Mouse (Mus musculus) embryonic facial prominence, embryonic 11.5 days (tissue): Measurements from ENCODE around the gene Rap1gds1. TPM values are rescaled to one million over a fixed set of nuclear protein-coding genes. Genes with fewer than 3 reads are reported as not detected.

ENCODE experiments used
- ATAC-seq: fragments of 200-750 bp; cut with Nextera tagmentation; replicated peaks from 2 replicates; pipeline ENCODE4 v1.8.0; 2017; ENCODE audit warnings: low read depth; ENCODE audit not compliant: insufficient number of reproducible peaks, low FRiP score, low TSS enrichment
- DNase-seq: peaks from one replicate; pipeline ENCODE4 v3.0.0-alpha.2; 2015; ENCODE audit warnings: low spot score
- H3K27ac ChIP-seq: fragments of 300-500 bp; sonication (generic); replicated peaks from 2 replicates; pipeline ENCODE4 v1.5.1; 2014; ENCODE audit warnings: mild to moderate bottlenecking, low read depth, low read length, control low read depth
- H3K27me3 ChIP-seq: fragments of 300-500 bp; sonication (generic); 2 replicates; pipeline ENCODE4 v1.6.1; 2014; ENCODE audit warnings: mild to moderate bottlenecking, low read length, moderate library complexity, mixed read lengths; ENCODE audit not compliant: control insufficient read depth, insufficient read depth
- H3K36me3 ChIP-seq: fragments of 300-500 bp; sonication (generic); replicated peaks from 2 replicates; pipeline ENCODE4 v1.6.1; 2014; ENCODE audit warnings: low read depth, mild to moderate bottlenecking, low read length, moderate library complexity, mixed read lengths; ENCODE audit not compliant: control insufficient read depth, insufficient read depth
- H3K4me1 ChIP-seq: fragments of 300-500 bp; sonication (generic); 2 replicates; pipeline ENCODE4 v1.6.1; 2014; ENCODE audit warnings: low read length, mixed read lengths; ENCODE audit not compliant: control insufficient read depth, insufficient read depth
- H3K4me2 ChIP-seq: fragments of 300-500 bp; sonication (generic); 2 replicates; pipeline ENCODE4 v1.6.1; 2014; ENCODE audit warnings: low read depth, mild to moderate bottlenecking, control low read depth, low read length, moderate library complexity
- H3K4me3 ChIP-seq: fragments of 300-500 bp; sonication (generic); 2 replicates; pipeline ENCODE4 v1.5.1; 2014; ENCODE audit warnings: low read depth, low read length, control low read depth
- H3K9ac ChIP-seq: fragments of 300-500 bp; sonication (generic); replicated peaks from 2 replicates; pipeline ENCODE4 v1.6.1; 2014; ENCODE audit warnings: mild to moderate bottlenecking, control low read depth, low read length
- H3K9me3 ChIP-seq: fragments of 300-500 bp; sonication (generic); replicated peaks from 2 replicates; pipeline ENCODE4 v1.6.1; 2016; ENCODE audit warnings: mild to moderate bottlenecking, low read length, inconsistent platforms, mixed read lengths; ENCODE audit not compliant: control insufficient read depth
- WGBS: fragments of 180-500 bp; shearing (Covaris S2); extraction: QIAGEN DNeasy Blood & Tissue Kit; methylation state at CpG from one replicate; pipeline ENCODE4 v1.1.7; 2014; 5-methylcytosine and 5-hydroxymethylcytosine counted together
- polyA plus RNA-seq: library from polyadenylated mRNA; unstranded; fragments of >200 nt; fragmentation: Nextera tagmentation; extraction: Ambion mirVana; gene quantifications from 2 replicates; pipeline ENCODE4 v1.2.1, GENCODE M21; 2014

Gene Rap1gds1
- polyA plus RNA-seq, 1 experiment from 2014 or later = 58.2 TPM

DNA sequence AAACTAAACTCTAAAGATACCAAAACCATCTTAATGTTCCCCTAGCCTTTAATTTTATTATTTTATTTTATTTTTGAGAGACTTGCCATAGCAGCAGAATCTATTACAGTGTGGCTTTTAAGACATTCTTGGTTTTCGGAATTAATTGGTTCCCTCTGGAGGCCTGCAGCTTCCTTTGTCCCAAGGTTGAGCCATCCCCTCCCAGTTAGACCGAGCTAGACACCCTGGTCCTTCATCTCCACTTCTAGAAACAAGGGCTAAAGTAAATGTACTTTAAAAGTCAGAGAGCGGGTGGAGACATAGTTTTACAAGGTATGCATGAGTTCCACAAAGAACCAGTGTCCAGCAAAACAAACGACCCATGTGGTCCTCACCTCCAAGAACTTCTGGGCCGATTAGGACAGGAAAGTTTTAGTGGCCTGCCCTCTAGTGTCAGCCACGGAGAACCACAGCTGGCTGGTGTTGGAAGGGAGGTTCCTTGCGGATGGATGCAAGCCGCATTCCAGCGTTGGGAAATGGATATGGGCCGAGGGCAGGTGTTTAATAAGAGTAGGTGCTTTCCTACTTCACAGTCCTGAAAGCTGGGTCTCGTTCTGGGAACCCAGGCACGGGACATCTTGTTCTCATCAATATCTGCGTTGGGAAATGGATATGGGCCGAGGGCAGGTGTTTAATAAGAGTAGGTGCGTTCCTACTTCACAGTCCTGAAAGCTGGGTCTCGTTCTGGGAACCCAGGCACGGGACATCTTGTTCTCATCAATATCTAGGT is 168.7 kb downstream of the Rap1gds1 start:
- 30% methylated on average over 17 of the region's 17 CpGs for WGBS
- no peak overlapping the region for H3K4me3 ChIP-seq

DNA sequence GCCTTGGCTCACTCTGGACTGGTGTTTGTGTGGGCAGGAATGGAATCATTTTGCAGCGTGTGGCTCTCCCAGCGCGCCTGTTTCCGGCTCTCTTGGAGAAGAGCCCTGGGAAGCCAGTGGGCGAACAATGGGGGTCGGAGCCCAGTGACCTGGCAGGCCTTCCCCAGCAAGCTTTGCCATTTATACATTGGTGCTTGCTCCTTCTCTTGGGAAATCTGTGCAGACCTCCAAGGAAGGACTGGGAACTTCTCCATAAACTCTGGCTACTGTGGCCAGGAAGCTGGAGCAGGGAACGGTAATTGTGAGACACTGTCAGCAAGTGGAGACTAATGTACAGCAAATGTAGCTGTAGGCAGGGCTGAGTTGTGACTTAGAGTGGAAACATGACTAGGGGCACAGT is 169.3 kb downstream of the Rap1gds1 start:
- WGBS = 24% methylated on average over 7 of the region's 7 CpGs
- H3K9me3 ChIP-seq = no peaks in the 10 kb centered on the region
- no peak overlapping the region for H3K27ac ChIP-seq
- no peak overlapping the region for H3K4me2 ChIP-seq
- no peak overlapping the region for H3K4me3 ChIP-seq
- DNase-seq (peak; percentile 45), ATAC-seq (no peak)
- no peak overlapping the region for H3K9ac ChIP-seq
- H3K36me3 ChIP-seq = no peaks in the 10 kb centered on the region
- H3K27me3 ChIP-seq = no peaks in the 10 kb centered on the region
- H3K4me1 ChIP-seq = no peaks in the 10 kb centered on the region; the same call in 1 of the 2 replicates

More for the DNA sequence above, 168.7 kb downstream of the Rap1gds1 start:
- Histone ChIP-seq H3K27ac (no peak overlapping the region), H3K36me3 (no peaks in the 10 kb centered on the region), H3K4me2 (no peak overlapping the region), H3K9me3 (no peaks in the 10 kb centered on the region), H3K9ac (no peak overlapping the region), H3K27me3 (no peaks in the 10 kb centered on the region), H3K4me1 (no peaks in the 10 kb centered on the region; the same call in 1 of the 2 replicates)
- DNase-seq (peak; percentile 88), ATAC-seq (peak; percentile 46)

DNA sequence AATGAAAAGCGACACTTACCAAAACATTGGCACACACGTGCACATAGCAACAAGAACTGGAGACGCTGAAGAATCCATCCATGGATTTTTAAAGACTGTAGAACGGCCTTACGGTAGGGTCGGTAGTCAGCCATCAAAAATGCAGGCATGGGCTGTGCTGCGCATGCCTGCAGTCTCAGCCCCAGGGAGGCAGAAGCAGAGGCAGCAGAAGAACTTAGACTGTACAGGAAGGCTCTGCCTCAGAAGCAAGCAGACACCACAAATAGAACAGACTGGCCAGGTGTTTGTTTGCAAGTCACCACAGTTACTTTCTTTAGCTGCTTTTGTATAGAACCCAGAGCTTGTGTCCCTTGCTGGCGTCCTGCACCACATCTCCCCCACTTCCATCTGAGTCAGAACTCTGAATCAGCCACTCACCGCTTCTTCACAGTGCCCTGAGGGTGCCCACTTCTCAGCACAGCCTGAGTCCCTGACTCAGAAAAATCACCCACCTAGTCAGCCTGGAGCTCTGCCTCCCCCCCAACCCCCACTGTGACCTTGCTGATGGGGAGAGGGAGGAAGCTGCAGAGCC is 174.3 kb downstream of the Rap1gds1 start:
- WGBS = 86% methylated on average over 9 of the region's 9 CpGs
- Histone ChIP-seq H3K4me2 (no peak overlapping the region), H3K4me1 (no peaks in the 10 kb centered on the region; the same call in 1 of the 2 replicates), H3K4me3 (no peak overlapping the region), H3K9ac (no peak overlapping the region), H3K36me3 (no peaks in the 10 kb centered on the region), H3K9me3 (no peaks in the 10 kb centered on the region), H3K27ac (no peak overlapping the region), H3K27me3 (no peaks in the 10 kb centered on the region)
- DNase-seq (no peak), ATAC-seq (no peak; the same call in 1 of the 2 replicates)

DNA sequence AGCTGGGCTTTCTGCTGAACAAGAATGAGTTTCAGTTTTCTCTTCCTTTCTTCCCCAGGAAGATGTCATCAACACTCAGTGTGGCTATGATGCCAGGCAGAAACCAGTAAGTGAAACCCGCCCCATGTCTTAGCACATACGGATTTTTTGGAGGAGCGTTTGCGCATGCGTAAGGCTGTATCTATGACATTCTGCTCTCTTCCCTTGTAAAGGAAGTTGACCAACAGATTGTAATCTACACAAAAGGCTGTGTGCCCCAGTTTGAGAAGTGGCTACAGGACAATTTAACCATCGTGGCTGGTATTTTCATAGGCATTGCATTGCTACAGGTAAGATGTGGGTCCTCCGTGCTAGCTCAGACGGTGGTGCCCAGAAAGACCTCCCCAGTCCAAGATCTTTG is 176.9 kb downstream of the Rap1gds1 start:
- Histone ChIP-seq H3K9ac (no peak overlapping the region), H3K4me3 (no peak overlapping the region), H3K27me3 (no peaks in the 10 kb centered on the region), H3K9me3 (no peaks in the 10 kb centered on the region), H3K27ac (no peak overlapping the region), H3K4me2 (no peak overlapping the region), H3K36me3 (no peaks in the 10 kb centered on the region), H3K4me1 (no peaks in the 10 kb centered on the region)
- 93% methylated on average over 8 of the region's 8 CpGs for WGBS
- ATAC-seq (no peak), DNase-seq (no peak)

DNA sequence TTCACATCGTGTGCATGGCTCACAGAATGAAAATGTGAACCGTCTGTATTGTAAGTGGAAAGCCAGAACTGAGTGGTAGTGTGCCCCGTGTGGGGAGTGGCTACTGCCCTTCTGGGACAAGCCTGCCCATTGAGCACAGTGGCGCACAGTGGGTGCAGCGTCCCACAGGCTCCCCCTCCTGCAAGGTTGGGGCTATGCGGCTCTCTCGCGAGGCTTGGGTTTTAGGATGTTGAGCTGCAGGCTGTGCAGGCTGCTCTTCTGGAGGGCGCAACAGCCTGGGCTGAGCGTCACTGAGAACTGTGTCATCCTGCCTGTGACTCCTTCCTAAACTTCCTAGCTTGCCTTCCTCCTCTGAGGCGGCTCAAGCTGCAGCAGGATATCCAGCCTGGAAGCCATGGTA is 177.5 kb downstream of the Rap1gds1 start:
- DNase-seq (no peak), ATAC-seq (no peak)
- no peak overlapping the region for H3K4me2 ChIP-seq
- 90% methylated on average over 11 of the region's 11 CpGs for WGBS
- no peak overlapping the region for H3K27ac ChIP-seq
- no peaks in the 10 kb centered on the region for H3K36me3 ChIP-seq
- no peaks in the 10 kb centered on the region for H3K27me3 ChIP-seq
- H3K9me3 ChIP-seq = no peaks in the 10 kb centered on the region
- no peaks in the 10 kb centered on the region for H3K4me1 ChIP-seq
- no peak overlapping the region for H3K9ac ChIP-seq
- H3K4me3 ChIP-seq = no peak overlapping the region

DNA sequence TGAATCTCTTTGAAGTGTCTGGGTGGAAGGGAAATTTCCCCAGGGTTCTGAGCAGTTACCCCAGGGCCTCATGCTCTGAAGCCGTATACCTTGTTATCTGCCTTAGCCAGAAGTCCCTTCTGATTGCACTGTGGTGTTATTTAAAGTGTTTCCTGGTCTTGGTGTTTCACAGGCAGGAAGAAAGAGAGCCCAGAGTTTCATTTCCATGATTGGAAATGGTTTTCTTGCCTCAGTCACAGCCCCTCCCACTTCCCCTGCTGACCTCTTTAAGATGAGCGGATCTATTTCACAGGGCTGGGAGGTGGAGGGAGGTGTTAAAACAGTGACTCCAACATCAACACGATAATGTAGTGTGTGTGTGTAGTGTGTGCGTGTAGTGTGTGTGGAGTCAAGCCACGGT is 181.5 kb downstream of the Rap1gds1 start:
- Histone ChIP-seq H3K27me3 (no peaks in the 10 kb centered on the region), H3K27ac (no peak overlapping the region), H3K9me3 (no peaks in the 10 kb centered on the region), H3K36me3 (no peaks in the 10 kb centered on the region), H3K4me3 (no peak overlapping the region), H3K4me2 (no peak overlapping the region), H3K4me1 (no peaks in the 10 kb centered on the region), H3K9ac (no peak overlapping the region)
- ATAC-seq = no peak
- no peak for DNase-seq
- WGBS = 58% methylated on average over 5 of the region's 5 CpGs

DNA sequence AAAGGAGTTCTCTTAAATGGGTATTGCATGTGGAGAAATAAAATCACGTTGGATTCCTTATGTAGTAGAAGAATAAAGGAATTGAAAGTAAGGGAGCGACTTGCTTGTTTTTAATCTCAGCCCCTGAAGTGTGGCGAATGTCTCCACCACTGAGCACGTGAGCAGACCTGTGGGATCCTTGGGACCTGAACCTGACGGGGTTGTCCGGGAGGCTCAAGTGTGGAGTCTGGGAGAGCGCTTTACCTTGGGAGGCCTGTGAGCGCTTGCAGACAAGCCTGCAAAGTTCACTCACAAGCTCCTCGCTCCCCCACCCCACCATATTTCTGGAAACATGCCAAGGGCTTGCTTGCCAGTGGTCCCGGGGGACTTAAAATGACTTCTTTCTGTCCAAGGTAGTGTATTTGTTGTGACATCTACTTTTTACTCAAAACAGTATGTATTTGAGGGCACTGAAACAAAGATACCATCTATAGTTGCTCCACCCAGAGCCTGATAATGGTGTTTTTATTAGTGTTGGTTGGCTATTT is 185.2 kb downstream of the Rap1gds1 start:
- no peak overlapping the region for H3K9ac ChIP-seq
- H3K27me3 ChIP-seq = no peaks in the 10 kb centered on the region
- DNase-seq (no peak), ATAC-seq (no peak)
- no peak overlapping the region for H3K27ac ChIP-seq
- no peak overlapping the region for H3K4me3 ChIP-seq
- H3K4me1 ChIP-seq = no peaks in the 10 kb centered on the region
- no peak overlapping the region for H3K4me2 ChIP-seq
- 81% methylated on average over 10 of the region's 10 CpGs for WGBS
- H3K9me3 ChIP-seq = no peaks in the 10 kb centered on the region
- no peaks in the 10 kb centered on the region for H3K36me3 ChIP-seq

DNA sequence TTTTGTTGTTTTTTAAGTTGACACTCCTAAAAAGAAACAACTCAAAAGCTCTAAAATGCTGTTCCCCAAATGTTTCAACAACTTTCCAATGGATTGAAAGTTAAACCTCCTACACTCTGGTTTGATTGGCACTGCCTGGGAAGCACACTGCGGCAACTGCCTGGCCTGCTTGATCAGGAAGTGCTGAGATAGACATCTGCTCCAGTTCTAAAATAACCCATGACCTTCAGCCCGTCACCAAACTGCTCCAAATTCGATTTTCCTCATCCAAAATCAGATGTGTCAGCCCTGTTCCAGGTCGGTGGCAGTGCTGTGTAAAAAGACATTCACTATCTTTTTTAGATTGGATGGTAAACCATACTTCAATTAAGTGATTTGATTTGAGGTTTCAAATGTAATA is 185.8 kb downstream of the Rap1gds1 start:
- no peak overlapping the region for H3K4me3 ChIP-seq

More for the DNA sequence above, 185.8 kb downstream of the Rap1gds1 start:
- DNase-seq (peak; percentile 51), ATAC-seq (no peak)
- Histone ChIP-seq H3K4me1 (no peaks in the 10 kb centered on the region), H3K27me3 (no peaks in the 10 kb centered on the region), H3K4me2 (no peak overlapping the region), H3K27ac (no peak overlapping the region), H3K9me3 (no peaks in the 10 kb centered on the region), H3K9ac (no peak overlapping the region), H3K36me3 (no peaks in the 10 kb centered on the region)
- WGBS = 40% methylated on average over 4 of the region's 4 CpGs
